Comparison of ENCODE assay signal across 7 mouse cellular contexts in the genomic region with DNA sequence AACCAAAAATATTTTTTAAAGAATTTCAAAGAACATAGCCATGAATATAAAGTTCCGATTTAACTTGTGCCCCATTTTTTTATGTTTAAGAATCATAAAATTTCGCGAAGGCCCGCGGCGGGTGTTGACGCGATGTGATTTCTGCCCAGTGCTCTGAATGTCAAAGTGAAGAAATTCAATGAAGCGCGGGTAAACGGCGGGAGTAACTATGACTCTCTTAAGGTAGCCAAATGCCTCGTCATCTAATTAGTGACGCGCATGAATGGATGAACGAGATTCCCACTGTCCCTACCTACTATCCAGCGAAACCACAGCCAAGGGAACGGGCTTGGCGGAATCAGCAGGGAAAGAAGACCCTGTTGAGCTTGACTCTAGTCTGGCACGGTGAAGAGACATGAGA.
DNase-seq lines count a peak whose midpoint lies in the region.
"Not testable (repeated sequence)": the region's sequence is repeated elsewhere in the genome, so short reads cannot be mapped to it uniquely, and the experiment has no call there.

No protein-coding gene starts in this region.

- intact Hi-C loops in heart, postnatal 10 days (cut with DNase I); left cerebral cortex, postnatal 25 days (cut with DNase I): not testable (repeated sequence)

- DNase-seq in adrenal gland, postnatal 36 days, result peak; percentile 90 to 99
- DNase-seq in frontal cortex, postnatal 14 days (ENCODE audit: low spot score in 2 of 2), result peak; percentile 100
- DNase-seq in heart, postnatal 10 days, result peak; percentile 100
- peak; percentile 100 for DNase-seq in layer of hippocampus, adult 18-20 months (ENCODE audit: low spot score in 2 of 2)
- DNase-seq in left cerebral cortex, postnatal 25 days (ENCODE audit: low spot score in 2 of 2), result peak; percentile 100
- peak; percentile 100 for DNase-seq in ovary, postnatal 14 days (ENCODE audit: low spot score)
- DNase-seq in testis, postnatal 14 days (ENCODE audit: low spot score), result peak; percentile 97

Comparison
In these comparisons a context has a peak if more than half of its experiments do, and no peak if none do; other contexts are left out.
1. Peak in every context shown above with its lines: DNase-seq.